Mouse (Mus musculus): ENCODE results near the gene B3gat2.

Gene B3gat2

GRCm38 (mm10) chr1:23834819-23835218, 73.3 kb downstream of the B3gat2 start:
- DNase-seq (ENCODE audit: low spot score) = no peak

DNA sequence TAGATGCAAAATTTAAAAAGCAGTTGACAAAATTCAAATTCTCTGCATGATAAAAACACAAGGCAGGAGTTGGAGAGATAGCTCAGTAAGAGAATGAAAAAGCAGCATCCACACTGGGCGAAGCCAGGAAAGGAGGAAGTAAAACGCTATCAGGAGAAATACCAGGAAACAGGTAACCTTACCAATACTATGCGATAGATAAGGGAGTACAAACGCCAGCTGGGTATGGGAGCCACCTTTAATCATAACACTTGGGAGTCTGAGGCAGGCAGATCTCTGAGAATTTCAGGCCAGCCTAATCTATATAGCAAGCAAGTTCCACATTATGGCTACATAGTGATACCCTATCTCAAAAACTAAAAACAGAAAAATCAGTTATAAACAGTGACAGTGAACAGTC, 75.1 kb downstream of the B3gat2 start:
- no peak for DNase-seq (ENCODE audit: low spot score)

GRCm38 (mm10) chr1:23840924-23841323, 79.4 kb downstream of the B3gat2 start:
- no peak for DNase-seq (ENCODE audit: low spot score)

DNA sequence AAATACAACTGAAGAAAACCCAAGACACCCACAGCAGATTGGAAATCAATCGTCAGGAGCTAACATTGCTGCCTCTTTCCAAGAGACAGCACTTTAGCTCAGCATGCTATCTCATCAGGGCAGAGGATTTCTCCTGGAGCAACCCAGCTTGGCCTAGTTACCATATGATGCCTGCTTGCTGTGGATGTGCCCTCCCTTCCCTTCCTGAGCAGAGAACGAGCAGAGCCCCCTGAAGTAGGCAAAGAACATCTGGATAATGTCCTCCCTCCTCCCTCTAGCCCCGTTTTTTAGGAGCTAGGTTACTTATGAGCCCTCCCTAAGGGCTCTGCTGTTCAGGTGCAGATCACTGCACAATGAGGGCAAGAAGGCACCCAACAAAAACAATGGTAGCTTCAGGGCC, 81.1 kb downstream of the B3gat2 start:
- DNase-seq (ENCODE audit: low spot score) = no peak

DNA sequence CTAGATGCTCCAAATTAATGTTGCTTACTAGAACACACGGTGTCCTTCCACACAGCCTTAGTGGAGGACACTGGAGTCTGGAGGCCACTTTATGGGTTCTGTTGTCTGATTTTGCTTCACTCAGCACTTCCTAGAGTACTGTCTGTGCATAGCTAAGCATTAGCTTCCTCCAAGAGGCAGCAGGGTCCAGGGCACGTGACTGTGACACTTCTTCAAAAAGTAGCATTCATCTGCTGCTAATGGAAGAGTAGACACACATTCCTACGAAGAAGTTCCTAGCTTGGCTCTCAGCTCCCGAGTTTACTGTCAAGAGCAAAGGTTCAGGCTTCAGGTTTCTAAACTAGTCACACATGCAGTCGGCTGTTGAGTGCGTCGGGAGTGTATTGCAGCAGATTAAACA, 82.2 kb downstream of the B3gat2 start:
- no peak for DNase-seq (ENCODE audit: low spot score)

GRCm38 (mm10) chr1:23845007-23845406, 83.5 kb downstream of the B3gat2 start:
- DNase-seq (ENCODE audit: low spot score) = no peak

DNA sequence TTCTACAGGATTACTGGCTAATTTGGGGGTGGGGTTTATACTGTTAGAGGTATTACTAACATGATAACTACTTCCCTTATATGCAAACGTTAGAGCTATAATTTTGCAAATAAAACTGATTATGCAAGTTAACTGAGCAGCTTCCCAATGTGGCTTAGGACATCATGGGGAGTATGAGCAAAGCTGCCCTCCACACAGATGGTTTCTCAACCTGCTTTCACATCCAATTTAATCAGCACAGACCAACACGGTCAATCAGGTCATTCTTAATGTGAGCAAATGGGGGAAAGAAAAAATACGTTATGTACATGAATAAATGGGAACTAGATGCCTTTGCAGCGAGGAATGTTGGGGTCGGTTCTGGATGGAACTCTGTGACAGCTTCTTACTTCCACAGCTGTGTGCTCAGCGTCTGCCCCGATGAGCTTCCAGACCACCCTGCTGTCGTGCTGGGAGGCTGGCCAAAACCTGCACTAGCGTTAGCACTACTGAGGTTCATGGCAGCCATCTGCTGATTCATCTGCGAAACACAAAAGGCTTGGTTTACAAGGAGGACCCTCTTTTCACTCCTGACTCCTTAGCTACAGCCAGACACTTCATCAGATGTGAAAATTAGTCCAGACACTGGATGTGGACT, 84.6 kb downstream of the B3gat2 start:
- DNase-seq (ENCODE audit: low spot score) = no peak

GRCm38 (mm10) chr1:23855623-23856022, 94.1 kb downstream of the B3gat2 start:
- DNase-seq (ENCODE audit: low spot score) = no peak

- no peak for DNase-seq (ENCODE audit: low spot score)
Measured at GRCm38 (mm10) chr1:23860944-23861343, 99.4 kb downstream of the B3gat2 start.

GRCm38 (mm10) chr1:23865566-23865965, 104.0 kb downstream of the B3gat2 start:
- no peak for DNase-seq (ENCODE audit: low spot score)

DNA sequence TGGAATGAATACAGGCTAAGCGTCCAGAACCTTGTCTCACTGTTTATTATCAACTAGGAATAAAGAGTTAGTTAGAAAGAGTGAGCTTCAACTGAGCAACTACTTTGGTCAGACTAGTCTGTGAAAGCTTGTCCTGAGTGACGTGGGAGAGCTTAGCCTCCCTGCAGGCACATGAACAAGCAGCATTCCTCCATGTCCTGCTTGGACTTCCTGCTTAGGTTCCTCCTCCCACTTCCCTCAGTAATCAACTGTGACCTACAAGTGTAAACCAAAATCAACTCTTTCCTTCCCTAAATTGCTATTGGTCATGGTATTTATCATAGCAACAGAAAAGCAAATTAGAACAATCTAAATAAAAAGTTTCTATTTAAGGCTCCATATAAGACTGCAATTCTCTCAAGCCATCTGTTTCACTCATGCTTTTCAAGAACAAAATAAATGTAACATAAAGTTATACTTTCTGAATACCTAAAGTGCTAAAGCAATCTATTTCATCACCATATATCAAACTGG, 105.9 kb downstream of the B3gat2 start:
- DNase-seq (ENCODE audit: low spot score) = no peak

GRCm38 (mm10) chr1:23872194-23872593, 110.6 kb downstream of the B3gat2 start:
- no peak for DNase-seq (ENCODE audit: low spot score)

GRCm38 (mm10) chr1:23882681-23883080, 121.1 kb downstream of the B3gat2 start:
- no peak for DNase-seq (ENCODE audit: low spot score)

DNA sequence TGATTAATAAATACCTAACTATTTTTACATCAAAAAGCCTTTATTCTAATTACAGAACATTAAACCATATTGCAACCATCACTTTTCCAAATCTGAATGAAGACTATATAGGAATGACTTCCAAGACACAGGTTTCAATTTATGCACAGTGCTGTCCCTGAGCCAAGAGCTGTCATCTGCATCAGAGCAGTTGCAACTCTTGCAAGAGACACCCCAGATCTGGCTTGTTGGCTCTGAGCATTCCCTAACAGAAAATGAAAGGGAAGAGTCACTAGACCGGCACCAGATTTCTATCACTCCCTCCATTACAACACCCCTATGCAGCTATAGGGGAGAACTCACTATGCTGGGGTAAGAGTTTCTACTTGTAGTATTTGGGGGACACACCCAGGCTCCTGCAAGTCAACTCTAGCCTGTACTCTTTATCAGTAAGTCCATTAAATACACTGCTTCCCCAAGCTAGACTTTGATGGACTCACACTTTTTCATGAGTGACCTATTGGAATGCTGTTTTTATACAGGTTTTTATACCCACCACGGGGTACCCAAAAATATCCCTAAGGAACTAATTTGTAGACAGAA, 122.6 kb downstream of the B3gat2 start:
- no peak for DNase-seq (ENCODE audit: low spot score)

DNA sequence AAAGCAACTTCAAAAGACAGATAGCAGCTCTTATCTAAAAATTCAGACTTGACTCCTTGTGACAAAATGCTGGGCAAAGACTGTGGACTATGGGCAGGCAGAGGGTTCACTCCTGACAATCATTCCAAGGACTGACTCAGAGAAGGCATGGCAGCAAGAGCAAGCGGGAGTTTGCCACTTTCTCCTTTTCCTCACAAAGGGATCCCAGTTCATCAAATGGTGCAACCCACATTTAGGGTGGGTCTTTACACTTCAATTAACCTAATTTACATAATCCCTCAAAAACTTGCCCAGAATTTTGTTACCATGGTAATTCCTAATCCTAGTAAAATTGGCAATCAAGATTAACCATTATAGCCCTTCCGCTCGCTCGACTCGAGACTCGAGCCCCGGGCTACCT, 123.4 kb downstream of the B3gat2 start:
- no peak for DNase-seq (ENCODE audit: low spot score)

GRCm38 (mm10) chr1:23892072-23892471, 130.5 kb downstream of the B3gat2 start:
- DNase-seq (ENCODE audit: low spot score) = peak; percentile 20
